Mouse (Mus musculus): ENCODE results near the gene Fcrl6. TPM values are rescaled to one million over a fixed set of nuclear protein-coding genes. Genes with fewer than 3 reads are reported as not detected.

The Fcrl6 gene
- polyA plus RNA-seq (2021), result not detected

GRCm38 (mm10) chr1:172602326-172602725, at the start of gene Fcrl6:
TSS of gene Fcrl6 (minus strand) at chr1:172602551.
- POLR2A ChIA-PET, result no interaction called here
- DNase-seq (ENCODE audit: low read depth, low spot score) (no peak), ATAC-seq (no peak)
- no peak for TF ChIP-seq CTCF (IDR thresholded peaks at IDR 0.05)
- in situ Hi-C loops (cut with MboI; ENCODE audit: low pct_unique_long_range_greater_than_20kb), result no loop called here
- H3K27me3 ChIP-seq, result peaks cover 17% of the 10 kb centered on the region
- CTCF ChIA-PET, result no interaction called here

GRCm38 (mm10) chr1:172651288-172651987, 49.1 kb upstream of the Fcrl6 start:
- H3K27me3 ChIP-seq, result peaks cover 6% of the 10 kb centered on the region
- CTCF ChIA-PET, result interaction anchor here (1.0 kb wide), 1 partner anchor 739 kb away, joined by 3 read pairs; no protein-coding TSS in a partner anchor
- ATAC-seq (no peak), DNase-seq (ENCODE audit: low read depth, low spot score) (no peak)
- POLR2A ChIA-PET, result interaction anchor here (0.6 kb wide), 1 partner anchor 54 kb away, joined by 5 read pairs; no protein-coding TSS in a partner anchor
- TF ChIP-seq CTCF (IDR thresholded peaks at IDR 0.05), result no peak
- in situ Hi-C loops (cut with MboI; ENCODE audit: low pct_unique_long_range_greater_than_20kb), result no loop called here

- ChIA-PET POLR2A (interaction anchor here (0.6 kb wide), 1 partner anchor 55 kb away, joined by 5 read pairs; no protein-coding TSS in a partner anchor), CTCF (interaction anchor here (1.0 to 1.4 kb wide), 2 partner anchors 29 to 739 kb away, joined by 3 to 4 read pairs; no protein-coding TSS in a partner anchor)
- no peak for DNase-seq (ENCODE audit: low read depth, low spot score)
- H3K27me3 ChIP-seq, result peaks cover 6% of the 10 kb centered on the region
- TF ChIP-seq CTCF (IDR thresholded peaks at IDR 0.05), result peak; percentile 44
- ATAC-seq, result no peak
- in situ Hi-C loops (cut with MboI; ENCODE audit: low pct_unique_long_range_greater_than_20kb), result no loop called here
Observed at GRCm38 (mm10) chr1:172650519-172651287, 48.4 kb upstream of the Fcrl6 start.

- in situ Hi-C loops (cut with MboI; ENCODE audit: low pct_unique_long_range_greater_than_20kb), result loop anchor here (25.0 kb wide), 1 partner anchor 738 kb away; no protein-coding TSS in a partner anchor
- CTCF ChIA-PET, result interaction anchor here (0.6 to 1.4 kb wide), 3 partner anchors 11 to 30 kb away, joined by 3 to 4 read pairs (median 4); no protein-coding TSS in a partner anchor
- TF ChIP-seq CTCF (IDR thresholded peaks at IDR 0.05), result no peak
Observed at GRCm38 (mm10) chr1:172649396-172649795, 47.0 kb upstream of the Fcrl6 start.

GRCm38 (mm10) chr1:172647236-172647635, 44.9 kb upstream of the Fcrl6 start:
- POLR2A ChIA-PET, result no interaction called here
- TF ChIP-seq CTCF (IDR thresholded peaks at IDR 0.05), result no peak
- in situ Hi-C loops (cut with MboI; ENCODE audit: low pct_unique_long_range_greater_than_20kb), result loop anchor here (25.0 kb wide), 1 partner anchor 740 kb away; no protein-coding TSS in a partner anchor
- H3K27me3 ChIP-seq, result peaks cover 6% of the 10 kb centered on the region
- CTCF ChIA-PET, result interaction anchor here (1.2 to 1.4 kb wide), 3 partner anchors 10 to 14 kb away, joined by 3 to 5 read pairs (median 3); no protein-coding TSS in a partner anchor
- ATAC-seq (peak; percentile 26), DNase-seq (ENCODE audit: low read depth, low spot score) (no peak)

More at GRCm38 (mm10) chr1:172649396-172649795, 47.0 kb upstream of the Fcrl6 start:
- peaks cover 6% of the 10 kb centered on the region for H3K27me3 ChIP-seq
- ATAC-seq, result no peak
- DNase-seq (ENCODE audit: low read depth, low spot score), result no peak
- POLR2A ChIA-PET, result interaction anchor here (0.7 kb wide), 1 partner anchor 117 kb away, joined by 3 read pairs; no protein-coding TSS in a partner anchor

GRCm38 (mm10) chr1:172638781-172639180, 36.4 kb upstream of the Fcrl6 start:
- POLR2A ChIA-PET, result no interaction called here
- in situ Hi-C loops (cut with MboI; ENCODE audit: low pct_unique_long_range_greater_than_20kb), result loop anchor here (5.0 to 25.0 kb wide), 3 partner anchors 114 to 749 kb away; partner anchors contain the start of gene Cfap45
- H3K27me3 ChIP-seq, result peaks cover 9% of the 10 kb centered on the region
- no peak for ATAC-seq
- CTCF ChIA-PET, result no interaction called here
- DNase-seq (ENCODE audit: low read depth, low spot score), result no peak
- no peak for TF ChIP-seq CTCF (IDR thresholded peaks at IDR 0.05)

GRCm38 (mm10) chr1:172637801-172638200, 35.5 kb upstream of the Fcrl6 start:
- ChIA-PET POLR2A (no interaction called here), CTCF (interaction anchor here (0.7 to 1.8 kb wide), 3 partner anchors 10 to 229 kb away, joined by 4 to 6 read pairs (median 5); no protein-coding TSS in a partner anchor)
- ATAC-seq, result no peak
- H3K27me3 ChIP-seq, result peaks cover 9% of the 10 kb centered on the region
- in situ Hi-C loops (cut with MboI; ENCODE audit: low pct_unique_long_range_greater_than_20kb), result loop anchor here (5.0 to 25.0 kb wide), 3 partner anchors 113 to 750 kb away; partner anchors contain the start of gene Cfap45
- no peak for TF ChIP-seq CTCF (IDR thresholded peaks at IDR 0.05)
- DNase-seq (ENCODE audit: low read depth, low spot score), result no peak

- in situ Hi-C loops (cut with MboI; ENCODE audit: low pct_unique_long_range_greater_than_20kb), result loop anchor here (5.0 to 25.0 kb wide), 3 partner anchors 111 to 751 kb away; partner anchors contain the start of gene Cfap45
- DNase-seq (ENCODE audit: low read depth, low spot score), result no peak
- no peak for TF ChIP-seq CTCF (IDR thresholded peaks at IDR 0.05)
- POLR2A ChIA-PET, result interaction anchor here (0.7 to 0.9 kb wide), 2 partner anchors 107 to 613 kb away, joined by 3 read pairs; no protein-coding TSS in a partner anchor
- ATAC-seq, result no peak
- peaks cover 9% of the 10 kb centered on the region for H3K27me3 ChIP-seq
- CTCF ChIA-PET, result interaction anchor here (1.0 kb wide), 1 partner anchor 13 kb away, joined by 3 read pairs; no protein-coding TSS in a partner anchor
Observed at GRCm38 (mm10) chr1:172636266-172636665, 33.9 kb upstream of the Fcrl6 start.

GRCm38 (mm10) chr1:172635258-172635657, 32.9 kb upstream of the Fcrl6 start:
- no peak for TF ChIP-seq CTCF (IDR thresholded peaks at IDR 0.05)
- in situ Hi-C loops (cut with MboI; ENCODE audit: low pct_unique_long_range_greater_than_20kb), result loop anchor here (5.0 to 25.0 kb wide), 3 partner anchors 110 to 752 kb away; partner anchors contain the start of gene Cfap45
- no peak for DNase-seq (ENCODE audit: low read depth, low spot score)
- POLR2A ChIA-PET, result no interaction called here
- no peak for ATAC-seq
- H3K27me3 ChIP-seq, result peaks cover 6% of the 10 kb centered on the region
- CTCF ChIA-PET, result no interaction called here

- DNase-seq (ENCODE audit: low read depth, low spot score), result no peak
- peaks cover 4% of the 10 kb centered on the region for H3K27me3 ChIP-seq
- in situ Hi-C loops (cut with MboI; ENCODE audit: low pct_unique_long_range_greater_than_20kb), result loop anchor here (10.0 to 25.0 kb wide), 2 partner anchors 109 to 753 kb away; partner anchors contain the start of gene Cfap45
- TF ChIP-seq CTCF (IDR thresholded peaks at IDR 0.05), result no peak
- ChIA-PET POLR2A (no interaction called here), CTCF (interaction anchor here (1.2 kb wide), 1 partner anchor 15 kb away, joined by 5 read pairs; no protein-coding TSS in a partner anchor)
- no peak for ATAC-seq
Observed at GRCm38 (mm10) chr1:172634136-172634535, 31.8 kb upstream of the Fcrl6 start.
